Mouse (Mus musculus): ENCODE measurements around the gene Ripor3. TPM values are rescaled to one million over a fixed set of nuclear protein-coding genes. Genes with fewer than 3 reads are reported as not detected.

Gene Ripor3
- polyA plus RNA-seq (2021; fragmentation: Nextera tagmentation) = 0.05 and 0.09 TPM in 2 replicates
- long read RNA-seq, experiment 1 = 0 reads
- long read RNA-seq, experiment 2 = 0 reads

GRCm38 (mm10) chr2:168009936-168010668 lies at the start of gene Ripor3:
Gene Ripor3, minus strand, starts transcription at chr2:168010618.

GRCm38 (mm10) chr2:167931985-167932726 lies 78.3 kb downstream of the Ripor3 start, which contains the start of gene Ptpn1:
Gene Ptpn1, plus strand, starts transcription at chr2:167932057.

Other genes starting within 250 kb of the Ripor3 start
- gene Ptpn1, start 78.6 kb downstream of the Ripor3 start, polyA plus RNA-seq (2021; fragmentation: Nextera tagmentation) = 18.8 and 21.1 TPM in 2 replicates
- gene Pard6b, start 70.4 kb upstream of the Ripor3 start, polyA plus RNA-seq (2021; fragmentation: Nextera tagmentation) = 0.59 and 2.5 TPM in 2 replicates
- 0.09 and 8.8 TPM in 2 replicates for gene Adnp, start 196.5 kb upstream of the Ripor3 start, polyA plus RNA-seq (2021; fragmentation: Nextera tagmentation)
- 3.5 and 10.4 TPM in 2 replicates for gene Gm20716, start 219.7 kb upstream of the Ripor3 start, polyA plus RNA-seq (2021; fragmentation: Nextera tagmentation)
- gene Dpm1, start 220.0 kb upstream of the Ripor3 start, polyA plus RNA-seq (2021; fragmentation: Nextera tagmentation) = 74.1 and 83.6 TPM in 2 replicates
- gene Mocs3, start 220.0 kb upstream of the Ripor3 start, polyA plus RNA-seq (2021; fragmentation: Nextera tagmentation) = 1.9 and 18.4 TPM in 2 replicates